Mouse (Mus musculus) heart, embryonic 15.5 days (tissue): ENCODE data around the gene Sh2d1a. TPM values are rescaled to one million over a fixed set of nuclear protein-coding genes. Genes with fewer than 3 reads are reported as not detected.
A peak's percentile ranks its signal among the peaks of the same experiment; 100 is the strongest.

ENCODE experiments used
- ATAC-seq: fragments of 200-750 bp; cut with Nextera tagmentation; replicated peaks from 2 replicates; pipeline ENCODE4 v1.8.0; 2017; ENCODE audit warnings: low read depth, moderate TSS enrichment; ENCODE audit not compliant: insufficient number of reproducible peaks, insufficient read depth, low FRiP score
- H3K27ac ChIP-seq: fragments of 300-500 bp; sonication (generic); 2 replicates; pipeline ENCODE4 v1.5.1; 2015; ENCODE audit warnings: mild to moderate bottlenecking, inconsistent platforms
- H3K27me3 ChIP-seq: fragments of 300-500 bp; sonication (generic); 2 replicates; pipeline ENCODE4 v1.6.1; 2015; ENCODE audit warnings: inconsistent platforms
- H3K36me3 ChIP-seq: fragments of 300-500 bp; sonication (generic); 2 replicates; pipeline ENCODE4 v1.6.1; 2015; ENCODE audit warnings: mild to moderate bottlenecking, inconsistent platforms
- H3K4me1 ChIP-seq: fragments of 300-500 bp; sonication (generic); replicated peaks from 2 replicates; pipeline ENCODE4 v1.6.1; 2015; ENCODE audit warnings: inconsistent platforms
- H3K4me2 ChIP-seq: fragments of 300-500 bp; sonication (generic); 2 replicates; pipeline ENCODE4 v1.6.1; 2015; ENCODE audit warnings: inconsistent platforms, mild to moderate bottlenecking, moderate library complexity
- H3K4me3 ChIP-seq: fragments of 300-500 bp; sonication (generic); 2 replicates; pipeline ENCODE4 v1.5.1; 2015; ENCODE audit warnings: mild to moderate bottlenecking, inconsistent platforms
- H3K9ac ChIP-seq: fragments of 300-500 bp; sonication (generic); 2 replicates; pipeline ENCODE4 v1.6.1; 2015; ENCODE audit warnings: mild to moderate bottlenecking, inconsistent platforms
- H3K9me3 ChIP-seq: fragments of 300-500 bp; sonication (generic); replicated peaks from 2 replicates; pipeline ENCODE4 v1.6.1; 2016; ENCODE audit warnings: inconsistent platforms
- WGBS: fragments of 180-500 bp; shearing (Covaris S2); methylation state at CpG from one replicate; pipeline ENCODE4 v1.1.7; 2015; ENCODE audit warnings: mixed read lengths; 5-methylcytosine and 5-hydroxymethylcytosine counted together
- polyA plus RNA-seq: library from polyadenylated mRNA; unstranded; fragments of >200 nt; fragmentation: Nextera tagmentation; extraction: Ambion mirVana; gene quantifications from 2 replicates; pipeline ENCODE4 v1.2.1, GENCODE M21; 2015

Gene Sh2d1a
- 0.72 and 3.9 TPM in 2 replicates for polyA plus RNA-seq

DNA sequence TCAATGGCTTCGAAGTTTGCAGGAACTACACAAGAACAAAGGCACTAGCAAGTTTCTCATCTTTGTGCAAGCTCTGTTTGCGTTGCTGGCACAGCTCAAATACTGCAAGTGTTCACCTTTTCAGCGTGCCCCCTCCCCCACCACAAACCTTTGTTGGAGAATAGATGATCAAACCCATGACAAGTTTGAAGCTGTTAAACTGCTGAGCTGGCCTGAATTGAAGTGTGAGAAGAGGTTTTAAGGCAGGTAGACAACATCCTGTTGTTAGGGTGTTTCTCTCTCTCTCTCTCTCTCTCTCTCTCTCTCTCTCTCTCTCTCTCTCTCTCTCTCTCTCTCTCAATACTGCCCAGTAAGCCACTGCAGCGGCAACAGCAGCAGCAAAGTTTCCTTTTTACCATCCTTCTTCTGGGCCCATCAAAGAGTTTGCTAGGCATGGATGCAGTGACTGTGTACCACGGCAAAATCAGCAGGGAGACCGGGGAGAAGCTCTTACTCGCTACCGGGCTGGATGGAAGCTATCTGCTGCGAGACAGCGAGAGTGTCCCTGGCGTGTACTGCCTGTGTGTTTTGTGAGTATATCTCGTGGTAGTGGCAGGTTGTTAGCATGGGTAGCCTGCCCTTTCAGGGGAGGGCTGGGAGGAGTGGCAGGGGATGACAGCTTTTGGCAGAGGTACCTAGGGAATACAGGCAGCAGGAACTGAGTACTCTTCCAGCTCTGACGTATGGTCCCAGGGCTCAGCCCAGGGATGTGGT lies at the start of gene Sh2d1a:
Gene Sh2d1a (plus strand): TSS at position 163 of the 753 bp plus-strand sequence.
- H3K9me3 ChIP-seq, result no peaks in the 10 kb centered on the region
- no peak within 1 kb of the TSS for H3K27ac ChIP-seq
- no peak for ATAC-seq
- no peaks in the 10 kb centered on the region for H3K36me3 ChIP-seq
- H3K27me3 ChIP-seq, result no peaks in the 10 kb centered on the region
- H3K9ac ChIP-seq, result no peak within 1 kb of the TSS
- 73% methylated on average over 13 of the region's 13 CpGs for WGBS
- H3K4me1 ChIP-seq, result no peaks in the 10 kb centered on the region
- H3K4me3 ChIP-seq, result no peak within 1 kb of the TSS
- H3K4me2 ChIP-seq, result no peak within 1 kb of the TSS

- Histone ChIP-seq H3K27ac (no peak overlapping the region), H3K4me2 (no peak overlapping the region), H3K4me1 (no peaks in the 10 kb centered on the region), H3K4me3 (no peak overlapping the region), H3K27me3 (no peaks in the 10 kb centered on the region), H3K9ac (no peak overlapping the region), H3K9me3 (no peaks in the 10 kb centered on the region), H3K36me3 (no peaks in the 10 kb centered on the region)
- no peak for ATAC-seq
- 77% methylated on average over 1 of the region's 1 CpGs for WGBS
These were observed 49.3 kb upstream of the Sh2d1a start for GRCm38 (mm10) chrX:42453001-42453400.

- H3K9ac ChIP-seq, result no peak overlapping the region
- H3K27ac ChIP-seq, result no peak overlapping the region
- no peaks in the 10 kb centered on the region for H3K4me1 ChIP-seq
- no peaks in the 10 kb centered on the region for H3K36me3 ChIP-seq
- no peak for ATAC-seq
- no peak overlapping the region for H3K4me2 ChIP-seq
- 58% methylated on average over 7 of the region's 7 CpGs for WGBS
- no peak overlapping the region for H3K4me3 ChIP-seq
- H3K9me3 ChIP-seq, result no peaks in the 10 kb centered on the region
- no peaks in the 10 kb centered on the region for H3K27me3 ChIP-seq
These were observed 47.7 kb upstream of the Sh2d1a start for GRCm38 (mm10) chrX:42454533-42454932.

DNA sequence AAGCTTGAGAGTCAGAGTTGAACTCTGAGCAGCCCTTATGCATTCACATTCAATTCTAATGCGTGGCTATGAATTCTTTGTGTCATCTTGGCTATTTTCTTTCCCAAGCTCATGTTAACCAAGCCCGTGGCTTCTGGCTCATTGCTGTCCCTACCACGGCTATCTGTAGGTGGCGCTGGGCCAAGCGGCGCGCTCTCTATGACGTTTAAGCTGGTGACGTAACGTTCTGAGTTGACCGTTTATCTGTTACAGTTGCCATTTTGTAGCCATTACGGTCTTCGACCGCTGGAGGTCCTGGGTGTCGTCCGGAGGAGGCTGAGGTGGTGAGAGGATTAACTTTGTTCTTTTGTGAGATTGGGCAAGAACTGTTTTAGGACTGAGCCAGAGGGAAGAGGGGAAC lies 12.8 kb upstream of the Sh2d1a start, which contains the start of gene Tex13c2:
Gene Tex13c2 (plus strand): TSS at position 246 of the 400 bp plus-strand sequence.
- Histone ChIP-seq H3K36me3 (no peaks in the 10 kb centered on the region), H3K9me3 (no peaks in the 10 kb centered on the region), H3K4me2 (no peak within 1 kb of the TSS), H3K27ac (no peak within 1 kb of the TSS), H3K27me3 (no peaks in the 10 kb centered on the region), H3K9ac (no peak within 1 kb of the TSS), H3K4me3 (no peak within 1 kb of the TSS), H3K4me1 (no peaks in the 10 kb centered on the region)
- WGBS, result 81% methylated on average over 16 of the region's 16 CpGs
- ATAC-seq, result no peak

GRCm38 (mm10) chrX:42490336-42490735 lies 11.9 kb upstream of the Sh2d1a start:
- Histone ChIP-seq H3K27ac (no peak overlapping the region), H3K4me3 (no peak overlapping the region), H3K9ac (no peak overlapping the region), H3K36me3 (no peaks in the 10 kb centered on the region), H3K4me2 (no peak overlapping the region), H3K27me3 (no peaks in the 10 kb centered on the region), H3K4me1 (no peaks in the 10 kb centered on the region), H3K9me3 (no peaks in the 10 kb centered on the region)
- no peak for ATAC-seq
- WGBS, result 89% methylated on average over 8 of the region's 8 CpGs

GRCm38 (mm10) chrX:42500538-42500937 lies 1.7 kb upstream of the Sh2d1a start:
- H3K4me3 ChIP-seq, result no peak overlapping the region
- no peaks in the 10 kb centered on the region for H3K36me3 ChIP-seq
- H3K9me3 ChIP-seq, result no peaks in the 10 kb centered on the region
- H3K27ac ChIP-seq, result no peak overlapping the region
- H3K9ac ChIP-seq, result no peak overlapping the region
- H3K27me3 ChIP-seq, result no peaks in the 10 kb centered on the region
- ATAC-seq, result no peak
- H3K4me1 ChIP-seq, result no peaks in the 10 kb centered on the region
- H3K4me2 ChIP-seq, result no peak overlapping the region

DNA sequence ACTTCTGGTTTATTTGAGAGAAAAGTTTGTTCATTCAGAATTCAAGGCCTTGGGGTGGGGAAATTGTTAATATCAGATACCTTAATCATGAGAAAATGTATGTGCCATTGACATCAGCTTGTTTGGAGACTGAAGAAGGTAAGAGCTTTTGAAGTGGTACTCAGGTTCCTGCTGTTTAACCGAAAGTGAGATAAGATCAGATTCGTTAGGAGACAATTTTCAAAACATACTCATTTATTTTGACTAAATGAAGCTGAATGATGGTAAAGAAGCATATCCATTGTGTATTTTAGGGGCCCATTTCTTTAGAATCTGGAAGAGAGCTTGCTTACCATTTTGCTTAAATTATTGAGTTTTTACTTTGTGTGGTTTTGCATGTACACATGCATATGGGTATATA lies 8.9 kb downstream of the Sh2d1a start:
- Histone ChIP-seq H3K27me3 (no peaks in the 10 kb centered on the region), H3K4me1 (no peaks in the 10 kb centered on the region), H3K4me2 (no peak overlapping the region), H3K9me3 (no peaks in the 10 kb centered on the region), H3K27ac (no peak overlapping the region), H3K9ac (no peak overlapping the region), H3K36me3 (no peaks in the 10 kb centered on the region), H3K4me3 (no peak overlapping the region)
- no peak for ATAC-seq
- 51% methylated on average over 2 of the region's 2 CpGs for WGBS

GRCm38 (mm10) chrX:42512567-42512966 lies 10.3 kb downstream of the Sh2d1a start:
- Histone ChIP-seq H3K27me3 (no peaks in the 10 kb centered on the region), H3K9ac (no peak overlapping the region), H3K9me3 (no peaks in the 10 kb centered on the region), H3K4me1 (no peaks in the 10 kb centered on the region), H3K27ac (no peak overlapping the region), H3K4me2 (no peak overlapping the region), H3K36me3 (no peaks in the 10 kb centered on the region), H3K4me3 (no peak overlapping the region)
- no peak for ATAC-seq

GRCm38 (mm10) chrX:42522868-42523267 lies 20.6 kb downstream of the Sh2d1a start:
- no peaks in the 10 kb centered on the region for H3K9me3 ChIP-seq
- WGBS, result 84% methylated on average over 2 of the region's 2 CpGs
- no peak for ATAC-seq
- H3K4me1 ChIP-seq, result no peaks in the 10 kb centered on the region
- no peaks in the 10 kb centered on the region for H3K36me3 ChIP-seq
- no peaks in the 10 kb centered on the region for H3K27me3 ChIP-seq
- no peak overlapping the region for H3K4me2 ChIP-seq
- H3K27ac ChIP-seq, result no peak overlapping the region
- no peak overlapping the region for H3K9ac ChIP-seq
- H3K4me3 ChIP-seq, result no peak overlapping the region

DNA sequence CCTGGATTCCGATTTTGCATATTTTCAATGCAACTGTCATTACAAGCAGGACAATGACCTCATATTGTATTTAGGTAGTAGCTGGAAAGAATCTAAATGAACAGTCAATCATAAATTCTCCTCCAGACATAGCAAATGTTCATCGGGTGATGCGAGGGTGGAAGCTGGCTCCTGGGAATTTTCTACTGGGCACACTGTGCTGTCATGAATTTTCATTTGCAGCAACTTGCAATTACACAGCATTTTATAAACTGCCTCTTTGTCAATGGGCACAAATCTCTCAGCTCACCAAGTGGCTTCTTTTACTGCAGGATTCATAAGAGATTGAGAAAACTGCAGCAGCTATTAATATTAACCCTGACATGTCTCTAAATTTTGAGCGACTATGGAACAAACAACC lies 28.4 kb downstream of the Sh2d1a start:
- no peaks in the 10 kb centered on the region for H3K27me3 ChIP-seq
- no peak overlapping the region for H3K4me2 ChIP-seq
- no peak for ATAC-seq
- H3K4me3 ChIP-seq, result no peak overlapping the region
- H3K4me1 ChIP-seq, result no peaks in the 10 kb centered on the region
- no peaks in the 10 kb centered on the region for H3K36me3 ChIP-seq
- H3K9ac ChIP-seq, result no peak overlapping the region
- 78% methylated on average over 4 of the region's 4 CpGs for WGBS
- H3K27ac ChIP-seq, result no peak overlapping the region
- H3K9me3 ChIP-seq, result no peaks in the 10 kb centered on the region

DNA sequence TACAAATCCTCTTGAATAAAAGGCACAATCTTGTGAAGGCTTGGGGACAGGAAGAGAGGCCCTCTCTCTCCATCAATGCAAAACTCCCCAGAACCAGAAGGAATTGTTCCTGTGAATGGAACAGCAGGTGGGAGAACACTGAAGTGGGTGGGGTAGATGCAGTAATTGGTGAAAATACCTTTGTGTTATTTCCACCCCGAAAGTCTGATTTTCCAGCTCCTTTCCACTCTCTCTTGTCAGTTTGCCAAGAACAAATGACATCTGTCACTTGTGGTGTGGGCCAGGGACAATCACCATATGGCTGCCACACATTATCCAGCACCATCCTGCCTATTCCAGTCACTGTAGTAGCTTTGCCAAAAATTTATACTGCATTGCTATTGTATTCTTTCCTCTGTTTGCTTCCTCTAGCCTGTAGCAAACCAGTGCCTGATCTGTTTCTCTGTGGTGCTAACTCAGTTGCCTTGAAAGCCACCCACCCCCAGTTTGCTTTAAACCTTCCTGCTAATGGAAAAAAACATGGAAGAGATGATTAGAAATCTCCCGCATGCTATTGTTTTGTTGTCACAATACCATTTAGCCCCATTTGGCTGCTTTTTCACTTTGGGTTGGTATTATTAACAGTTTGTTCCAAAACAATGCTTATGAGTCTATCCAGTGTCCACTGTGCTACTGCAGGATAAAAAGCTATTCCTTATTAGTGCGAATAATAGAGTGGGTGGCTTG lies 37.9 kb downstream of the Sh2d1a start:
- Histone ChIP-seq H3K27ac (no peak overlapping the region), H3K9ac (no peak overlapping the region), H3K4me1 (no peaks in the 10 kb centered on the region), H3K4me2 (peak overlapping the region; percentile 51), H3K4me3 (peak overlapping the region; percentile 32), H3K27me3 (no peaks in the 10 kb centered on the region), H3K9me3 (no peaks in the 10 kb centered on the region), H3K36me3 (no peaks in the 10 kb centered on the region)
- no peak for ATAC-seq
- WGBS, result 26% methylated on average over 3 of the region's 3 CpGs

DNA sequence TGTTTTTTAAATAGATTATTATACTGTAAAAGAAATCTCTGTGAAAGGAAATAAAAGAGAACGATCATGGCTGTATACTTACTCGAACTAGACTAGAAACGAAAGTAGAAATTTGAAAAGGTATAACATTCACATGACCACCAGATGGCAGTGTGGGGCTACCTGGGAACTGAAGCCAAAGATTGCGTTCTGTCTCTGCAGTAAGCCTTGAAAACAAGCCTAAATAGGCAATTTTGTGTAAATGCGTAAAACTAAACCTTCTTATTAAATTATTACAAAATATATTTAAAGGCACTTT lies 38.5 kb downstream of the Sh2d1a start:
- 34% methylated on average over 5 of the region's 5 CpGs for WGBS

More for the DNA sequence above, 38.5 kb downstream of the Sh2d1a start:
- Histone ChIP-seq H3K27ac (no peak overlapping the region), H3K4me2 (peak overlapping the region; percentile 51), H3K9me3 (no peaks in the 10 kb centered on the region), H3K36me3 (no peaks in the 10 kb centered on the region), H3K9ac (no peak overlapping the region), H3K4me3 (peak overlapping the region; percentile 32), H3K4me1 (no peaks in the 10 kb centered on the region), H3K27me3 (no peaks in the 10 kb centered on the region)
- no peak for ATAC-seq
